Mouse (Mus musculus): ENCODE measurements around the gene Fdps. TPM values are rescaled to one million over a fixed set of nuclear protein-coding genes. Genes with fewer than 3 reads are reported as not detected.

Gene Fdps
- polyA plus RNA-seq, 2 experiments = 118 to 215 TPM

DNA sequence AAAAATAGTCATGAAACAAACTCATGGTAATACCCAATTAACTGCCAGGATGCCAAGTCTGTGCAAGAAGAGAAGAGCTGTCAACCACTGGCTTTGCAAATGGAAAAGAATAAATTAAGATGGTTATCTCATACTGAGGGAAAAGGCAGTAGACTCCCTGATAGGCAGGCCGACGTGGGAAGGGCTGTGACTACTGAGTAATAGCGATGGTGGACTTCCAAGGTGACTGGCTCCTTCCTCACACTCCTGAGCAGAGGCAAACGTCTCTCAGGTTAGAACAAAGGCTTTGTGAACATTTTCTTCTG is 1.5 kb upstream of the Fdps start:
- H3K4me1 ChIP-seq (ENCODE audit: control insufficient read depth, insufficient read depth, low read length) = peaks cover 8% of the 10 kb centered on the region
- H3K27ac ChIP-seq (replicated peaks; ENCODE audit: low read depth, low read length) = no peak overlapping the region
- 76% methylated on average over 4 of the region's 4 CpGs for WGBS
- H3K27me3 ChIP-seq (ENCODE audit: control insufficient read depth, insufficient read depth, low read length) = no peaks in the 10 kb centered on the region
- no peak overlapping the region for H3K9ac ChIP-seq (ENCODE audit: low read depth, low read length, severe bottlenecking)
- H3K4me3 ChIP-seq (replicated peaks; ENCODE audit: low read length) = no peak overlapping the region
- no peak for ATAC-seq (ENCODE audit: low FRiP score, low read depth)
- DNase-seq (ENCODE audit: low spot score) = no peak
- peaks cover 22% of the 10 kb centered on the region for H3K36me3 ChIP-seq (ENCODE audit: control insufficient read depth, insufficient read depth, low read length)
- H3K9me3 ChIP-seq (ENCODE audit: control insufficient read depth, low read length) = no peaks in the 10 kb centered on the region
- no peak overlapping the region for H3K4me2 ChIP-seq (replicated peaks; ENCODE audit: low read depth, low read length, severe bottlenecking)
- TF ChIP-seq POLR2A (IDR thresholded peaks at IDR 0.05; ENCODE audit: borderline replicate concordance, extremely low read depth, insufficient read depth, insufficient read length) = no peak

DNA sequence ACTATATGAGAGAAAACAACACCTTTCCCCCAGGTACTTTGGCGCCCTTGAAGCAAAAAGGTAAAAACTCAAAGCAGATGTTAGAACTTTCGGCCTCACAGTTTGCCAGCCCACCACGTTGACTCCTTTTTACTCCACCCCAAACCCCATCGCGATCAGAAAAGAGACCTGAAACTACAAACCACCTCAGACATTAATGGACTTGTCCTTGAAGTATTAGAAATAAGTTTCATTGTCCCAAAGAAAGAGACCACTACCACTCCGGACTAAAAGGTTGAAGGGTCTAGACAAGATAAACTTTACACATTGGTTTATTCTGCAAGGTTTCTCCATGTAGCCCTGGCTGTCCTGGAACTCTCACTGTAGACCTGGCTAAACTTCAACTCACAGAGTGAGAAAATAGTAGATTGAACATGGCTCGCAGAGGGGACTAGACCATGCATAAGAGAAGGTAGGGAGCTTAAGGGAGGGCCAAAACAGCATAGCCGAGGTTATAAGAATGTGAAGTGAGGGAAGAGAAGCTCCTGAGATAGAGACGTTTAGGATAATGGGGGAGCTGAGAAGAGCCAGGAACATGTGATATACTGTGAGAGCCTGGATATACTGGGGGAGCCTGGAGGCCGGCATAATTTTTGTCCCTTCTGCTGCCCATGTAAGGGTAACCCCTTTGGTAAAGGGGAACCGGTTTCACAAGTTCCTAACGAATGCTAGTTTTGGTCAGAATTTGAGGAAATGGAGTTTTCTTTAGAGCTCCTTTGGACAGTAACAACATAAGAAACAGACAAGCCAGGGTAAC is 934 bp upstream of the Fdps start:
- no peaks in the 10 kb centered on the region for H3K27me3 ChIP-seq (ENCODE audit: control insufficient read depth, insufficient read depth, low read length)
- no peak for TF ChIP-seq POLR2A (IDR thresholded peaks at IDR 0.05; ENCODE audit: borderline replicate concordance, extremely low read depth, insufficient read depth, insufficient read length)
- H3K36me3 ChIP-seq (ENCODE audit: control insufficient read depth, insufficient read depth, low read length) = peaks cover 28% of the 10 kb centered on the region
- peak overlapping the region; percentile 68 for H3K4me3 ChIP-seq (replicated peaks; ENCODE audit: low read length)
- H3K9ac ChIP-seq (ENCODE audit: low read depth, low read length, severe bottlenecking) = no peak overlapping the region
- H3K4me1 ChIP-seq (ENCODE audit: control insufficient read depth, insufficient read depth, low read length) = peaks cover 8% of the 10 kb centered on the region
- whole genome bisulfite sequencing = 54% methylated on average over 12 of the region's 12 CpGs
- H3K9me3 ChIP-seq (ENCODE audit: control insufficient read depth, low read length) = no peaks in the 10 kb centered on the region
- H3K4me2 ChIP-seq (replicated peaks; ENCODE audit: low read depth, low read length, severe bottlenecking) = peak overlapping the region; percentile 78
- H3K27ac ChIP-seq (replicated peaks; ENCODE audit: low read depth, low read length) = no peak overlapping the region
- DNase-seq (ENCODE audit: low spot score) = no peak
- no peak for ATAC-seq (ENCODE audit: low FRiP score, low read depth)

DNA sequence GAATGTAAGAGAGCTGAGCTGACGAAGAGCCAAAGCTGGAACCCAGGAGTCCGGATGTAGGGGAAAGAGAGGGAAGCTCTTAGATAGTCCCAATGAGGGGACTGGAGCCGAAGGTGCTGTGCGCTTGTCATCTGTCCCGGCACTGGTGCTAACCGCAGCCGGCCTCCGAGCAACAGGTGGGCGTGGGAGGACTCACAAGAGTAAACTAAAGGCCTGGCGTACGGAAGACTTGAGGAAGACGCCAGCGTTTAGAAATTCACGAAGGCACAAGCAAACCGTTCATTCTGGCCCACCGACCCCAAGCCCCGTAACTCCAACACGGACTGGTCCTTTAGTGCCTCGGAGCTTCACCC is 324 bp downstream of the Fdps start:
- no peaks in the 10 kb centered on the region for H3K9me3 ChIP-seq (ENCODE audit: control insufficient read depth, low read length)
- ATAC-seq (ENCODE audit: low FRiP score, low read depth) = peak; percentile 13
- WGBS = 1% methylated on average over 19 of the region's 19 CpGs
- peaks cover 40% of the 10 kb centered on the region for H3K36me3 ChIP-seq (ENCODE audit: control insufficient read depth, insufficient read depth, low read length)
- peak overlapping the region; percentile 78 for H3K4me2 ChIP-seq (replicated peaks; ENCODE audit: low read depth, low read length, severe bottlenecking)
- peaks cover 8% of the 10 kb centered on the region for H3K4me1 ChIP-seq (ENCODE audit: control insufficient read depth, insufficient read depth, low read length)
- DNase-seq (ENCODE audit: low spot score) = no peak
- no peak for TF ChIP-seq POLR2A (IDR thresholded peaks at IDR 0.05; ENCODE audit: borderline replicate concordance, extremely low read depth, insufficient read depth, insufficient read length)
- H3K4me3 ChIP-seq (replicated peaks; ENCODE audit: low read length) = peak overlapping the region; percentile 68
- peak overlapping the region; percentile 54 for H3K9ac ChIP-seq (ENCODE audit: low read depth, low read length, severe bottlenecking)
- H3K27ac ChIP-seq (replicated peaks; ENCODE audit: low read depth, low read length) = peak overlapping the region; percentile 53; the same call in 1 of the 2 replicates
- no peaks in the 10 kb centered on the region for H3K27me3 ChIP-seq (ENCODE audit: control insufficient read depth, insufficient read depth, low read length)

DNA sequence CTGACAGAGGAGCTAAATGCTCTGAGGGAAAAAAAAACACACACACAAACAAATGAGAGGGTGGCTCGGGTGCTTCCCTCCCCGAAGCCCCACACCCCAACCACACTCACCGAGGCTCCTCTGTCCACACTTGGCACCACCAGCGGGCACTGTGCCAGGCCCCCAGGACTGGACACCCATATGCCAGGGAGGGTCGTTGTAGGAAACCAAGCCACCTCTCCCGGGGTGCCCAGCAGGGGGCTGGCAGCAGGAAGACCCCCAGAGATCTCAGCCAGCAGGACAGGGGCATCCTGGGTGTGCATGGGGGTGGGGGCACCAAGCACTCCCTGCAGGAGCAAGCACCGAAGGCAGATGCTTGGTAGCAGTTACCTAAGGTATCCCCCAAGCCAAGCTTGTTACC is 948 bp downstream of the Fdps start, which contains the start of gene Gm43738:
Gene Gm43738 (minus strand): TSS at position 289 of the 400 bp plus-strand sequence.
- WGBS = 46% methylated on average over 7 of the region's 7 CpGs
- DNase-seq (ENCODE audit: low spot score) = no peak
- Histone ChIP-seq H3K4me2 (replicated peaks; ENCODE audit: low read depth, low read length, severe bottlenecking) (peak within 1 kb of the TSS; percentile 78), H3K4me1 (ENCODE audit: control insufficient read depth, insufficient read depth, low read length) (peaks cover 8% of the 10 kb centered on the region), H3K27me3 (ENCODE audit: control insufficient read depth, insufficient read depth, low read length) (no peaks in the 10 kb centered on the region), H3K4me3 (replicated peaks; ENCODE audit: low read length) (peak within 1 kb of the TSS; percentile 68), H3K27ac (replicated peaks; ENCODE audit: low read depth, low read length) (peak within 1 kb of the TSS; percentile 53; the same call in 1 of the 2 replicates), H3K36me3 (ENCODE audit: control insufficient read depth, insufficient read depth, low read length) (peaks cover 47% of the 10 kb centered on the region), H3K9ac (ENCODE audit: low read depth, low read length, severe bottlenecking) (peak within 1 kb of the TSS; percentile 54), H3K9me3 (ENCODE audit: control insufficient read depth, low read length) (no peaks in the 10 kb centered on the region)
- ATAC-seq (ENCODE audit: low FRiP score, low read depth) = no peak
- no peak for TF ChIP-seq POLR2A (IDR thresholded peaks at IDR 0.05; ENCODE audit: borderline replicate concordance, extremely low read depth, insufficient read depth, insufficient read length)

DNA sequence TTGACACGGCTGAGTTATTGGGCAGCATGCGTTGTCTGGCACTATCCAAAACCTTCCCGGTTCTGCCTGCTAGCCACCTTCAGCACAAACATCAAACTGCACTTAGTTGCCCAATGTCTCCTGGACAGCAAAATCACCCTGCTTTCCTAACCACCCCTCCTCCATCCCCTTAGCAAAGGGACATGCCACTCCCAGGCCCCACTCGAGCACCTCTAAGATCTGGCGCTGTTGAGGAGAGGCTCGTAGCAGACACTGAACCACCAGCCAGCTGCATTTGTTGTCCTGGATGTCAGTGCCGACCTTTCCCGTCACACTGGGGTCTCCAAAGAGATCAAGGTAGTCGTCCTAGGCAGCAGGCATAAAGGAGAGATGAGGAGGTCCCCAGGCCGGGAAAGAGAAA is 7.7 kb downstream of the Fdps start:
- TF ChIP-seq POLR2A (IDR thresholded peaks at IDR 0.05; ENCODE audit: borderline replicate concordance, extremely low read depth, insufficient read depth, insufficient read length) = no peak
- Histone ChIP-seq H3K9me3 (ENCODE audit: control insufficient read depth, low read length) (no peaks in the 10 kb centered on the region), H3K4me1 (ENCODE audit: control insufficient read depth, insufficient read depth, low read length) (peaks cover 24% of the 10 kb centered on the region), H3K36me3 (ENCODE audit: control insufficient read depth, insufficient read depth, low read length) (peaks cover 46% of the 10 kb centered on the region), H3K27me3 (ENCODE audit: control insufficient read depth, insufficient read depth, low read length) (peaks cover 8% of the 10 kb centered on the region; the same call in 1 of the 2 replicates), H3K27ac (replicated peaks; ENCODE audit: low read depth, low read length) (no peak overlapping the region), H3K4me2 (replicated peaks; ENCODE audit: low read depth, low read length, severe bottlenecking) (no peak overlapping the region), H3K9ac (ENCODE audit: low read depth, low read length, severe bottlenecking) (no peak overlapping the region), H3K4me3 (replicated peaks; ENCODE audit: low read length) (no peak overlapping the region)
- ATAC-seq (ENCODE audit: low FRiP score, low read depth) (no peak), DNase-seq (ENCODE audit: low spot score) (no peak)
- 83% methylated on average over 10 of the region's 10 CpGs for WGBS
